Mouse (Mus musculus) liver, embryonic 16.5 days (tissue): ENCODE results near the gene 1700102P08Rik. TPM values are rescaled to one million over a fixed set of nuclear protein-coding genes. Genes with fewer than 3 reads are reported as not detected.

Experiments used
- ATAC-seq: fragments of 200-750 bp; cut with Nextera tagmentation; 2 replicates; pipeline ENCODE4 v1.8.0; 2017; ENCODE audit warnings: low read depth, mild to moderate bottlenecking, moderate number of reproducible peaks, moderate library complexity
- H3K27ac ChIP-seq: fragments of 300-500 bp; sonication (generic); 2 replicates; pipeline ENCODE4 v1.5.1; 2014; ENCODE audit warnings: mild to moderate bottlenecking, low read length
- H3K27me3 ChIP-seq: fragments of 300-500 bp; sonication (generic); 2 replicates; pipeline ENCODE4 v1.6.1; 2014; ENCODE audit warnings: low read depth, low read length, mixed read lengths; ENCODE audit not compliant: control insufficient read depth, insufficient read depth
- H3K36me3 ChIP-seq: fragments of 300-500 bp; sonication (generic); 2 replicates; pipeline ENCODE4 v1.6.1; 2014; ENCODE audit warnings: mild to moderate bottlenecking; ENCODE audit not compliant: control insufficient read depth, insufficient read depth
- H3K4me1 ChIP-seq: fragments of 300-500 bp; sonication (generic); 2 replicates; pipeline ENCODE4 v1.6.1; 2014; ENCODE audit warnings: low read depth, low read length, mixed read lengths; ENCODE audit not compliant: control insufficient read depth
- H3K4me2 ChIP-seq: fragments of 300-500 bp; sonication (generic); 2 replicates; pipeline ENCODE4 v1.6.1; 2014; ENCODE audit warnings: low read depth, low read length, mixed read lengths
- H3K4me3 ChIP-seq: fragments of 300-500 bp; sonication (generic); 2 replicates; pipeline ENCODE4 v1.5.1; 2014; ENCODE audit warnings: low read depth, mild to moderate bottlenecking, low read length
- H3K9ac ChIP-seq: fragments of 300-500 bp; sonication (generic); 2 replicates; pipeline ENCODE4 v1.6.1; 2014; ENCODE audit warnings: low read depth, low read length
- H3K9me3 ChIP-seq: fragments of 300-500 bp; sonication (generic); replicated peaks from 2 replicates; pipeline ENCODE4 v1.6.1; 2016; ENCODE audit warnings: low read length; ENCODE audit not compliant: control insufficient read depth
- WGBS: fragments of 180-500 bp; shearing (Covaris S2); extraction: QIAGEN DNeasy Blood & Tissue Kit; methylation state at CpG from one replicate; pipeline ENCODE4 v1.1.7; 2014; ENCODE audit not compliant: insufficient replicate concordance; 5-methylcytosine and 5-hydroxymethylcytosine counted together
- polyA plus RNA-seq: library from polyadenylated mRNA; unstranded; fragments of >200 nt; fragmentation: Nextera tagmentation; extraction: Ambion mirVana; gene quantifications from 2 replicates; pipeline ENCODE4 v1.2.1, GENCODE M21; 2015

1700102P08Rik gene
- polyA plus RNA-seq: 0.60 and 0.70 TPM in 2 replicates

DNA sequence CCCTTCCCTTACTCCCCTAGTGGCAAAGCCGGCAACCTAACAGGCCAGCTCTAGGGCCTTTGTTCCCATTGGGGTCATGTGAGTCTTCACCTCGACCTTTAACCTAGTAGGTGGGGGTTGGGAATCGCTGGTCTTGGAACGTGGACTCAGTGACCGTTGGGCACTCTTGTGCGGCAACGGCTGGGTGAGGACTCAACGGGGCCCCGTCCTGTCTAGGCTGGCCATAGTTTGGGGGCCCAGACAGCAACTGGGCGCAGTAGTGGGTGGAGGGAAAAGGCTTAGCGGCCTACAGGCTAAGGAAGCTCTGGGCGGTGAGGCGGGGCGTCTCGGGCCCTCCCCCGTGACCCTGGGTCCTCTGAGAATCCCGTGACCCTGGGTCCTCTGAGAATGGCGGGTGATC, at the start of gene 1700102P08Rik:
Gene 1700102P08Rik (plus strand): TSS at position 130 of the 400 bp plus-strand sequence.
- Histone ChIP-seq H3K9me3 (no peaks in the 10 kb centered on the region), H3K4me1 (no peaks in the 10 kb centered on the region), H3K27me3 (no peaks in the 10 kb centered on the region), H3K36me3 (peaks cover 34% of the 10 kb centered on the region), H3K4me3 (no peak within 1 kb of the TSS), H3K27ac (no peak within 1 kb of the TSS), H3K9ac (no peak within 1 kb of the TSS), H3K4me2 (no peak within 1 kb of the TSS)
- ATAC-seq: no peak
- WGBS: 87% methylated on average over 18 of the region's 18 CpGs

DNA sequence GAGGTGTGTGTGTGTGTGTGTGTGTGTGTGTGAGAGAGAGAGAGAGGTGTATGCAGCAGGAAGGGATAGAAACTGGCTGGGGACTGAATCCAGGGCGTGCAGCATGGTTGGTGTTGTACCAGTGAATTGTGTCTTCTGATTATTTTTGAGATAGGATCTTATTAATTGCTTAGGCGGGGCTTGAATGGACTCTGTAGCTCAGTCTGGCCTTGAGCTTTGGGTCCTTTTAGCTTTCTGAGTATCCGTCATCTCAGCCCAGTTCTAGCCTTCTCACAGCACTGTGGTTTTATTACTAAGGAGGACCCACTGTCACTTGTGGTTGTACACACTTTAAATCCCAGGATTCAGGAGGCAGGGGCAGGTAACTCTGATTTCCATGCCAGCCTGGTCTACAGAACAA, 49.3 kb upstream of the 1700102P08Rik start:
- peak overlapping the region; percentile 54 for H3K9ac ChIP-seq
- WGBS: 37% methylated on average over 3 of the region's 3 CpGs
- H3K9me3 ChIP-seq: no peaks in the 10 kb centered on the region
- no peak overlapping the region for H3K4me3 ChIP-seq
- peak overlapping the region; percentile 100 for H3K27ac ChIP-seq
- ATAC-seq: no peak
- H3K27me3 ChIP-seq: no peaks in the 10 kb centered on the region
- peak overlapping the region; percentile 63 for H3K4me2 ChIP-seq
- H3K4me1 ChIP-seq: peaks cover 52% of the 10 kb centered on the region
- peaks cover 13% of the 10 kb centered on the region for H3K36me3 ChIP-seq

DNA sequence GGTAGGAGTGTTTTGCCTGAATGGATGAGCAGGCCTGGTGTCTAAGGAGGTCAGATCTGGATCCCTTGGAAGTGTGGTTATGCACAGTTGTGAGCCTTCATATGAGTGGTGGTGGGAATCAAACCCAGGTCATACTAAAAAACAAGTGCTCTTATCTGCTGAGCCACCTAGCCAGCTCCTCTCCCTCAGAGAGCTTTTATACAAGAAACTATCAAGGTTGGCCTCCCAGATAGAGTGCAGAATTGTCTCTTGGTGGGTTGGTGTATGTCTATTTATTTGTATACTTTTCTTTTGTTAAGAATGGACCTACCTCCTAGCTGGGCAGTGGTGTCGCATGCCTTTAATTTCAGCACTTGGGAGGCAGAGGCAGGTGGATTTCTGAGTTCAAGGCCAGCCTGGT, 48.8 kb upstream of the 1700102P08Rik start:
- WGBS: 40% methylated on average over 1 of the region's 1 CpGs
- Histone ChIP-seq H3K9me3 (no peaks in the 10 kb centered on the region), H3K36me3 (peaks cover 13% of the 10 kb centered on the region), H3K9ac (peak overlapping the region; percentile 50), H3K4me1 (peaks cover 52% of the 10 kb centered on the region), H3K4me3 (no peak overlapping the region), H3K27ac (peak overlapping the region; percentile 100), H3K27me3 (no peaks in the 10 kb centered on the region), H3K4me2 (peak overlapping the region; percentile 63)
- ATAC-seq: no peak

DNA sequence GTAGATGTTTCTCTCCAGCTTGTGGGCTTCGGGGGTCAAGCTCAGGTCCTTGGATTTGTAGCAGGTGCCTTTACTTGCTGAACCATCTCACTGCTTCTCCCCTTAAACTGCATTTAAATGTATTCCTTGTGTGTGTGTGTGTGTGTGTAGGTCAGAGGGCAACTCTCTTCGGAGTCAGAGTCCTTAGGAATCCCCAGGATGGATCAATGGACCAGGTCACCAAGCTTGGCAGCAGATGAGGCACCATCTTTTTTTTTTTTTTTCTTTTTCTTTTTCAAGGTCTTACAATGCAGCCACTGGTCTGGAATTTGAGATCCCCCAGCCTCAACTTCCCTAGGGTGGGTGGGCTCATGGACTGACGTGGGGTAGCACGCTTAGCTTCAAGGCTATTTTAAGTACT, 48.1 kb upstream of the 1700102P08Rik start:
- H3K27me3 ChIP-seq: no peaks in the 10 kb centered on the region
- H3K27ac ChIP-seq: peak overlapping the region; percentile 100
- ATAC-seq: no peak
- H3K9me3 ChIP-seq: no peaks in the 10 kb centered on the region
- H3K4me1 ChIP-seq: peaks cover 58% of the 10 kb centered on the region
- peak overlapping the region; percentile 63 for H3K4me2 ChIP-seq
- H3K36me3 ChIP-seq: peaks cover 11% of the 10 kb centered on the region
- H3K9ac ChIP-seq: peak overlapping the region; percentile 50; the same call in 1 of the 2 replicates
- 80% methylated on average over 4 of the region's 4 CpGs for WGBS
- no peak overlapping the region for H3K4me3 ChIP-seq

DNA sequence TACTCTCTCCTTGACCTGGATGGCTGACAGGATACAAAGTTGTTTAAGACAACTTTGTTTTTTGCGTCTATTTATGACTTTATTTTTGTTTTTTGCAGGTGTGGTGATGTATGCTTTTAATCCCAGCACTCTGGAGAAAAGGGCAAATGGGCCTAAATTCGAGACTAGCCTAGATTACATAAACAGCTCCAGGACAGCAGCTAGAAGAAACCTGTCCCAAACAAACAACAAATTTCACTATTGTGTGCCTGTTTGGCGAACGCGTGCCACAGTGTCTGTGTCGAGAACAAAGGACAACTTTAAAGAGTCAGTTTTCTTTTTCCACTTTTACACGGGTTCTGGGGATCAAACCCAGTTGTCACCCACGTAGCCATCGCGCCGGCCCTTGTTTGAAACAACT, 45.6 kb upstream of the 1700102P08Rik start:
- WGBS: 4% methylated on average over 11 of the region's 11 CpGs
- Histone ChIP-seq H3K9me3 (no peaks in the 10 kb centered on the region), H3K9ac (peak overlapping the region; percentile 88), H3K4me2 (peak overlapping the region; percentile 71), H3K4me1 (peaks cover 56% of the 10 kb centered on the region), H3K4me3 (peak overlapping the region; percentile 84), H3K27ac (peak overlapping the region; percentile 99), H3K36me3 (peaks cover 14% of the 10 kb centered on the region), H3K27me3 (no peaks in the 10 kb centered on the region)
- no peak for ATAC-seq

DNA sequence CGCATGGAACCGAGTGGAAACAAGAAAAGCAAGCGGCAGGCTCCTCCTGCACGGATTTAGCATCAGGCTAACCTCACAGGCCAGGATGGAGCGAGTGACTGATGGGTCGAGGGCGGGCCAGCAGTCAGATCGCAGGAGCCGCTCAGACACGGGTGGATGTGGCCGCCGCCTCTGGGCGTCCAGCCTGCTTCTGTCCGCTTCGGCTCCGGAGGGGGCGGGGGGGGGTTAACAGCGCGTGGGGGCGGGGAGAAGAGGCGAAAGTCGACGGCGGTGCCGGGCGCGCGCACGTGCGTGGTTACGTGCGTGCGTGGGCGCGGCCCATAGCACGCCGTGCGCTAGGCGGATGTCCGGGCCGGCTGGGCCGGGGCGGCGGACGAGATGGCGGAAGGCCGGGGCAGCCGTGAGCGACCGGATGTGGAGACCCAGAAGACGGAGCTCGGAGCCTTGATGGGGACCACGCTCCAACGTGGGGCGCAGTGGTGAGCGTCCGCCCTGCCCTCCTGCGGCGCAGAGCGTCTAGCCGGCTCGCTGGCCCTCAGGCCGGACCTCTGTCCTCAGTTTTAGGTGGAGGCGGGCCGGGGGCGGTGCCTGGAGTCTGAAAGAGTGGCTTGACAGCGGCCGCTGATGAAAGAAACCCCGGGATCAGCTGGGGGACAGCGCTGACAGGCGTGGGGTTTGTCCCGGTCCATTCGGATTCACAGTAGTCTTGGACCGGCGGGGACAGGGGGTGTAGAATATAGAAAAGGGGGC, 44.9 kb upstream of the 1700102P08Rik start, which contains the start of gene Usp4:
Gene Usp4 (plus strand): TSS at position 314 of the 750 bp plus-strand sequence.
- H3K4me1 ChIP-seq: peaks cover 49% of the 10 kb centered on the region
- peak within 1 kb of the TSS; percentile 99 for H3K27ac ChIP-seq
- peak; percentile 91 for ATAC-seq
- WGBS: under 1% methylated on average over 75 of the region's 75 CpGs
- H3K27me3 ChIP-seq: no peaks in the 10 kb centered on the region
- peak within 1 kb of the TSS; percentile 71 for H3K4me2 ChIP-seq
- H3K9me3 ChIP-seq: no peaks in the 10 kb centered on the region
- peak within 1 kb of the TSS; percentile 88 for H3K9ac ChIP-seq
- peak within 1 kb of the TSS; percentile 84 for H3K4me3 ChIP-seq
- H3K36me3 ChIP-seq: peaks cover 21% of the 10 kb centered on the region

DNA sequence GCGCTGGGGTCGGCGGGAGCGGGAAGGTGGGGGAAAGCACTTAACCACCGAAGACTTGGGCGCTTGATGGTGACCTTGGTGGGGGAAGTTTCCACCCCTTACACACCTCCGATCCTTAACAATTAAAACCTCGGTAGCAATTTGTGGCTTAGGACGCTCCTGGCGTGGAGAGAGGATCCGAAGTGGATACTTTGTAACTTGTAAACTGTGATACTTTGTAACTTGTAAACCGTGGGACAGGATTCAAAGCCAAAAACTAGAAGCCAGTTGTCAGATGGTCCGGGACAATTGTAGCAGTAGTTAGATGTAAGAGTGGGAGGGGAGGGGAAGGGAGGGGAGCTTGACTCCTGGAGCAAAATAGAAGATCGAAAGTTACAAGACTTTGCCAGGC, 44.3 kb upstream of the 1700102P08Rik start:
- Histone ChIP-seq H3K9ac (peak overlapping the region; percentile 88), H3K27me3 (no peaks in the 10 kb centered on the region), H3K4me2 (peak overlapping the region; percentile 71), H3K36me3 (peaks cover 27% of the 10 kb centered on the region), H3K9me3 (no peaks in the 10 kb centered on the region), H3K27ac (peak overlapping the region; percentile 99), H3K4me1 (peaks cover 44% of the 10 kb centered on the region), H3K4me3 (peak overlapping the region; percentile 84)
- WGBS: under 1% methylated on average over 14 of the region's 14 CpGs
- ATAC-seq: no peak

DNA sequence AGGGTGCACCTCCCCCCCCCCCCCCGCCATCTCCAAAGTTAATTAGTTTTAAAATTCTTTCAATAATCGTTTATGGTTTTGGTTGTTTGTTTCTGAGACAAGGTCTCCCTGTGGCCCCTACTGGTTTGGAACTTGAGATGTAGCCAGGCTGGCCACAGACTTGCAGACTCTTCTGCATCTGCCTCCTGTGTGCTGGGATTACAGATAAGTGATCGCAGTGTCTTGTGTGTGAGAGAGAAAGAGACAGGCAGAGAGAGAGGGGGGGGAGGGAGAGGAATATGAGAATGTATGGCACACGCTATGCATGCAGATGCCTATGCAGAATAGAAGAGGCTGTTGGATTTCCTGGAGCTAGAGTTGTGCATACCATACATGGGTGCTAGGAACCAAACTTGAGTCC, 42.9 kb upstream of the 1700102P08Rik start:
- Histone ChIP-seq H3K9ac (peak overlapping the region; percentile 88; the same call in 1 of the 2 replicates), H3K27me3 (no peaks in the 10 kb centered on the region), H3K36me3 (peaks cover 39% of the 10 kb centered on the region), H3K4me1 (peaks cover 29% of the 10 kb centered on the region), H3K9me3 (no peaks in the 10 kb centered on the region), H3K4me2 (peak overlapping the region; percentile 71), H3K4me3 (peak overlapping the region; percentile 84; the same call in 1 of the 2 replicates), H3K27ac (no peak overlapping the region)
- WGBS: 32% methylated on average over 4 of the region's 4 CpGs
- ATAC-seq: no peak

DNA sequence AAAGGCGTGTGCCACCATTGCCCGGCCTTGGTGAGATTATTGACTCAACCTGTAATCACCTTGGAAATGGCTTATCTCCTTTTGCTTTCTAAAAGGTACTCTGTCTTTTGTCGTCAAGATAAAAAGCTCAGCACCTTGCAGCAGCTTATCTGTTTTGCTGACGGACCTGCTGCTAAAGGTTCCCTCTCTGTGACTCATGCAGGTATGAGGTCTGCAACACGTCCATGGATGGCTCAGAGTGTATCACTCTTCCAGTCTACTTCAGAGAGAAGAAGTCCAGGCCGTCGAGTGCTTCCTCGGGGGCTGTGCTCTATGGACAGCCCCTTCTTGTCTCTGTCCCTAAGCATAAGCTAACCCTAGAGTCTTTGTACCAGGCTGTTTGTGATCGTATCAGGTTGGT, 14.4 kb upstream of the 1700102P08Rik start:
- Histone ChIP-seq H3K9ac (no peak overlapping the region), H3K4me2 (no peak overlapping the region), H3K27me3 (no peaks in the 10 kb centered on the region), H3K36me3 (peaks cover 67% of the 10 kb centered on the region), H3K4me3 (no peak overlapping the region), H3K4me1 (no peaks in the 10 kb centered on the region), H3K27ac (no peak overlapping the region), H3K9me3 (no peaks in the 10 kb centered on the region)
- no peak for ATAC-seq
- WGBS: 77% methylated on average over 9 of the region's 9 CpGs
